Mouse (Mus musculus) intestine, embryonic 14.5 days (tissue): ENCODE results near the gene Gm28048. TPM values are rescaled to one million over a fixed set of nuclear protein-coding genes. Genes with fewer than 3 reads are reported as not detected.

Source experiments
- ATAC-seq: fragments of 200-750 bp; cut with Nextera tagmentation; replicated peaks from 2 replicates; pipeline ENCODE4 v1.8.0; 2017; ENCODE audit warnings: low read depth, moderate number of reproducible peaks, moderate TSS enrichment, moderate library complexity; ENCODE audit not compliant: low FRiP score, low TSS enrichment
- DNase-seq: peaks from one replicate; pipeline ENCODE4 v3.0.0-alpha.2; 2018; ENCODE audit warnings: low spot score
- H3K27ac ChIP-seq: fragments of 300-500 bp; sonication (generic); 2 replicates; pipeline ENCODE4 v1.5.1; 2014; ENCODE audit warnings: low read depth, mild to moderate bottlenecking, control low read depth
- H3K27me3 ChIP-seq: fragments of 300-500 bp; sonication (generic); replicated peaks from 2 replicates; pipeline ENCODE4 v1.6.1; 2014; ENCODE audit warnings: low read length, control low read depth; ENCODE audit not compliant: control insufficient read depth, insufficient read depth
- H3K36me3 ChIP-seq: fragments of 300-500 bp; sonication (generic); 2 replicates; pipeline ENCODE4 v1.6.1; 2014; ENCODE audit warnings: low read length, control low read depth; ENCODE audit not compliant: control insufficient read depth, insufficient read depth
- H3K4me1 ChIP-seq: fragments of 300-500 bp; sonication (generic); replicated peaks from 2 replicates; pipeline ENCODE4 v1.6.1; 2014; ENCODE audit warnings: low read length, control low read depth, mixed read lengths; ENCODE audit not compliant: control insufficient read depth, insufficient read depth
- H3K4me2 ChIP-seq: fragments of 300-500 bp; sonication (generic); 2 replicates; pipeline ENCODE4 v1.6.1; 2014; ENCODE audit warnings: low read length
- H3K4me3 ChIP-seq: fragments of 300-500 bp; sonication (generic); 2 replicates; pipeline ENCODE4 v1.5.1; 2014; ENCODE audit warnings: low read depth, low read length, control low read depth, mixed read lengths
- H3K9ac ChIP-seq: fragments of 300-500 bp; sonication (generic); 2 replicates; pipeline ENCODE4 v1.6.1; 2014; ENCODE audit warnings: mild to moderate bottlenecking, low read length
- H3K9me3 ChIP-seq: fragments of 300-500 bp; sonication (generic); 2 replicates; pipeline ENCODE4 v1.6.1; 2016; ENCODE audit warnings: low read length, control low read depth; ENCODE audit not compliant: control insufficient read depth
- WGBS: fragments of 180-500 bp; shearing (Covaris S2); extraction: QIAGEN DNeasy Blood & Tissue Kit; methylation state at CpG from one replicate; pipeline ENCODE4 v1.1.7; 2014; 5-methylcytosine and 5-hydroxymethylcytosine counted together
- polyA plus RNA-seq: library from polyadenylated mRNA; unstranded; fragments of >200 nt; fragmentation: Nextera tagmentation; extraction: Ambion mirVana; gene quantifications from 2 replicates; pipeline ENCODE4 v1.2.1, GENCODE M21; 2014

Gm28048 gene
- polyA plus RNA-seq, 1 experiment from 2014 or later: 16.0 TPM

DNA sequence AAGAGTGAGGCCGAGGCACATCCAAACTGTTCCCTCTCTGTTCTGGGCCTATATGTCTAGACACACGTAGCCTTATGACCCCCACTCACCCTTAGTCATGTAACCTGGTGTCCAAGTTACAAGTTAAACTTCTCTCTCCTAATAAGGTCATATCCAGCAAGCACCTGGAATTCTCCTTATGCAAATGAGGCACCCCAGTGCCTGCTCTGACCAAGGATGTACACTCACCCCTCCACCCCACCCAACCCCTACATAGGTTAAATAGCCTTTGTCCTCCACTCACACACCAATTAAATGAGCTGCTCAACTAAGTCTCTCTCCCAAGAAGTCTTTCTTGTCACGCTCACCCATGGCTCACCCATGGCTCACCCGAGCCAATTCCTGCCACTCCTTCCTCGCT lies 190.2 kb downstream of the Gm28048 start:
- ATAC-seq (no peak), DNase-seq (no peak)
- Histone ChIP-seq H3K9me3 (no peaks in the 10 kb centered on the region), H3K36me3 (no peaks in the 10 kb centered on the region), H3K4me3 (no peak overlapping the region), H3K9ac (no peak overlapping the region), H3K27me3 (no peaks in the 10 kb centered on the region), H3K27ac (no peak overlapping the region), H3K4me1 (no peaks in the 10 kb centered on the region), H3K4me2 (no peak overlapping the region)
- 89% methylated on average over 5 of the region's 5 CpGs for WGBS

GRCm38 (mm10) chr11:22787833-22788232 lies 194.1 kb downstream of the Gm28048 start:
- 0 out of 2 replicates have a peak, but pooled peaks cover 3% of the 10 kb centered on the region for H3K4me1 ChIP-seq
- 90% methylated on average over 2 of the region's 2 CpGs for WGBS
- ATAC-seq (no peak), DNase-seq (no peak)
- H3K36me3 ChIP-seq: no peaks in the 10 kb centered on the region
- H3K9me3 ChIP-seq: no peaks in the 10 kb centered on the region
- H3K4me3 ChIP-seq: no peak overlapping the region
- no peaks in the 10 kb centered on the region for H3K27me3 ChIP-seq
- no peak overlapping the region for H3K27ac ChIP-seq
- H3K4me2 ChIP-seq: no peak overlapping the region
- no peak overlapping the region for H3K9ac ChIP-seq

Other genes with a start within 250 kb of the Gm28048 start
- gene B3gnt2, start 121.1 kb downstream of the Gm28048 start, polyA plus RNA-seq: 8.4 and 9.5 TPM in 2 replicates
- gene Zrsr1, start 10.1 kb downstream of the Gm28048 start, polyA plus RNA-seq: 1.4 and 2.7 TPM in 2 replicates
- 411 and 426 TPM in 2 replicates for gene Commd1, start 292 bp upstream of the Gm28048 start, polyA plus RNA-seq
- gene Cct4, start 8.4 kb upstream of the Gm28048 start, polyA plus RNA-seq: 288 and 312 TPM in 2 replicates
- 1.6 and 2.1 TPM in 2 replicates for gene Fam161a, start 25.4 kb upstream of the Gm28048 start, polyA plus RNA-seq